Mouse (Mus musculus) embryonic stem cell, embryonic (primary cell): ENCODE results near the gene Lce3d.

Source experiments
- CTCF ChIA-PET, 4 experiments: fragments of 300-600 bp in 2 of 4; fragments of 350-600 bp in 2 of 4; sonication (Branson Sonifier 250); formaldehyde crosslinking; loops; one replicate each; lab custom pipeline; 2022; ENCODE audit warnings: inconsistent platforms in 2 of 4; lab: Charles Lee
- POLR2A ChIA-PET, 4 experiments: fragments of 300-600 bp in 2 of 4; fragments of 350-600 bp in 2 of 4; sonication (Branson Sonifier 250); formaldehyde crosslinking; loops; one replicate each; lab custom pipeline; 2022; ENCODE audit warnings: antibody characterized with exemption in 4 of 4, inconsistent platforms in 1 of 4; lab: Charles Lee

Gene Lce3d

GRCm38 (mm10) chr3:92957090-92957489, at the start of gene Lce3d:
Lce3d (plus strand) TSS chr3:92957390.
- POLR2A ChIA-PET = no interaction called here
- CTCF ChIA-PET = no interaction called here

- CTCF ChIA-PET = interaction anchor here (0.5 to 2.7 kb wide), 32 partner anchors 12 to 799 kb away, joined by 3 to 17 read pairs (median 4); no protein-coding TSS in a partner anchor
These were observed 49.6 kb upstream of the Lce3d start for GRCm38 (mm10) chr3:92907571-92907970.

GRCm38 (mm10) chr3:92920364-92920763, 36.8 kb upstream of the Lce3d start:
- POLR2A ChIA-PET = no interaction called here
- CTCF ChIA-PET = interaction anchor here in 2 of 4 experiments (0.9 to 1.3 kb wide), 2 partner anchors 107 to 111 kb away, joined by 3 to 5 read pairs; no protein-coding TSS in a partner anchor

More at GRCm38 (mm10) chr3:92907571-92907970, 49.6 kb upstream of the Lce3d start:
- POLR2A ChIA-PET = interaction anchor here in 2 of 4 experiments (0.7 kb wide), 2 partner anchors 38 to 83 kb away, joined by 4 to 6 read pairs; no protein-coding TSS in a partner anchor

- ChIA-PET CTCF (interaction anchor here in 2 of 4 experiments (0.7 to 1.1 kb wide), 2 partner anchors 22 to 778 kb away, joined by 3 to 11 read pairs; no protein-coding TSS in a partner anchor), POLR2A (no interaction called here)
These were observed 31.1 kb upstream of the Lce3d start, which contains the start of gene Lce3a for GRCm38 (mm10) chr3:92926130-92926529. Lce3a (minus strand) TSS chr3:92926230.

GRCm38 (mm10) chr3:92932679-92933078, 24.5 kb upstream of the Lce3d start, which contains the start of gene Lce3b:
Lce3b (plus strand) TSS chr3:92932979.
- ChIA-PET POLR2A (no interaction called here), CTCF (no interaction called here)

- ChIA-PET POLR2A (interaction anchor here in 1 of 4 experiments (0.6 kb wide), 1 partner anchor 19 kb away, joined by 3 read pairs; no protein-coding TSS in a partner anchor), CTCF (interaction anchor here in 1 of 4 experiments (1.2 to 1.3 kb wide), 2 partner anchors 40 to 87 kb away, joined by 3 to 4 read pairs; no protein-coding TSS in a partner anchor)
These were observed 13.0 kb upstream of the Lce3d start, which contains the start of gene Lce3c for GRCm38 (mm10) chr3:92944186-92944585. Lce3c (plus strand) TSS chr3:92944486.

GRCm38 (mm10) chr3:92966761-92967160, 9.6 kb downstream of the Lce3d start, which contains the start of gene Lce3e:
Lce3e (plus strand) TSS chr3:92967061.
- ChIA-PET CTCF (no interaction called here), POLR2A (no interaction called here)

- POLR2A ChIA-PET = no interaction called here
- CTCF ChIA-PET = no interaction called here
These were observed 21.3 kb downstream of the Lce3d start for GRCm38 (mm10) chr3:92978484-92978883.

- ChIA-PET POLR2A (interaction anchor here in 1 of 4 experiments (0.7 kb wide), 1 partner anchor 148 kb away, joined by 3 read pairs; no protein-coding TSS in a partner anchor), CTCF (interaction anchor here in 1 of 4 experiments (0.5 kb wide), 1 partner anchor 363 kb away, joined by 6 read pairs; no protein-coding TSS in a partner anchor)
These were observed 34.7 kb downstream of the Lce3d start, which contains the start of gene Lce3f for GRCm38 (mm10) chr3:92991926-92992325. Lce3f (plus strand) TSS chr3:92992226.

- POLR2A ChIA-PET = no interaction called here
These were observed 41.5 kb downstream of the Lce3d start for GRCm38 (mm10) chr3:92998691-92999090.

GRCm38 (mm10) chr3:93000621-93001020, 43.4 kb downstream of the Lce3d start:
- POLR2A ChIA-PET = no interaction called here

More at GRCm38 (mm10) chr3:92998691-92999090, 41.5 kb downstream of the Lce3d start:
- CTCF ChIA-PET = interaction anchor here in 2 of 4 experiments (0.8 to 0.9 kb wide), 2 partner anchors 32 to 44 kb away, joined by 3 to 4 read pairs; no protein-coding TSS in a partner anchor

GRCm38 (mm10) chr3:93002843-93003242, 45.7 kb downstream of the Lce3d start:
- CTCF ChIA-PET = no interaction called here
- POLR2A ChIA-PET = interaction anchor here in 1 of 4 experiments (1.6 kb wide), 1 partner anchor 15 kb away, joined by 5 read pairs; no protein-coding TSS in a partner anchor

More at GRCm38 (mm10) chr3:93000621-93001020, 43.4 kb downstream of the Lce3d start:
- CTCF ChIA-PET = interaction anchor here in 1 of 4 experiments (1.2 kb wide), 1 partner anchor 31 kb away, joined by 4 read pairs; no protein-coding TSS in a partner anchor
